In genomic region chr17:12740317-12740716, GRCm38 (mm10) we compare ENCODE assay signal across 8 mouse cellular contexts. TPM values are rescaled to one million over a fixed set of nuclear protein-coding genes. Genes with fewer than 3 reads are reported as not detected.
DNase-seq lines count a peak whose midpoint lies in the region; ATAC-seq and TF ChIP-seq lines count a peak whose summit lies in the region.
"Had no signal": no experiment of that assay in that cellular context is flagged by ENCODE, and none has a peak within 500 bp of the region (broad histone marks: within the 10 kb centered on the region; RNA-seq: fewer than 3 reads in every experiment).

No protein-coding gene starts in this region.

- H3K79me2 ChIP-seq in liver, adult 2 months (ENCODE audit: control insufficient read depth, insufficient read depth, low read length) = 0 out of 2 replicates have a peak, but pooled peaks cover 4% of the 10 kb centered on the region

- H3K4me1 ChIP-seq in lung, embryonic 15.5 days = peaks cover 46% of the 10 kb centered on the region
- peaks cover 72% of the 10 kb centered on the region for H3K4me1 ChIP-seq in heart, embryonic 12.5 days (replicated peaks)
- H3K4me1 ChIP-seq in liver, adult 2 months (ENCODE audit: control insufficient read depth, insufficient read depth, low read length) = no peaks in the 10 kb centered on the region
- peaks cover 29% of the 10 kb centered on the region for H3K4me1 ChIP-seq in forebrain, embryonic 10.5 days

- no peaks in the 10 kb centered on the region for H3K27me3 ChIP-seq in lung, embryonic 15.5 days
- no peaks in the 10 kb centered on the region for H3K27me3 ChIP-seq in heart, embryonic 12.5 days (replicated peaks)
- H3K27me3 ChIP-seq in liver, adult 2 months (ENCODE audit: control insufficient read depth, insufficient read depth, low read length) = no peaks in the 10 kb centered on the region
- H3K27me3 ChIP-seq in forebrain, embryonic 10.5 days (ENCODE audit: poor library complexity, severe bottlenecking) = no peaks in the 10 kb centered on the region

- no peak overlapping the region for H3K4me2 ChIP-seq in lung, embryonic 15.5 days
- peak overlapping the region; percentile 54 for H3K4me2 ChIP-seq in heart, embryonic 12.5 days

- 31% methylated on average over 2 of the region's 2 CpGs for WGBS in lung, embryonic 15.5 days
- WGBS in heart, embryonic 12.5 days = 1% methylated on average over 2 of the region's 2 CpGs
- WGBS in liver, adult 2 months = 28% methylated on average over 2 of the region's 2 CpGs
- WGBS in forebrain, embryonic 10.5 days = 39% methylated on average over 2 of the region's 2 CpGs

- peaks cover 19% of the 10 kb centered on the region; the same call in 1 of the 2 replicates for H3K9me3 ChIP-seq in lung, embryonic 15.5 days
- peaks cover 24% of the 10 kb centered on the region for H3K9me3 ChIP-seq in heart, embryonic 12.5 days (replicated peaks)
- peaks cover 39% of the 10 kb centered on the region for H3K9me3 ChIP-seq in forebrain, embryonic 10.5 days

- H3K27ac ChIP-seq in lung, embryonic 15.5 days = peak overlapping the region; percentile 80
- H3K27ac ChIP-seq in heart, embryonic 12.5 days (ENCODE audit: poor library complexity, severe bottlenecking) = peak overlapping the region; percentile 98
- no peak overlapping the region for H3K27ac ChIP-seq in liver, adult 2 months (replicated peaks; ENCODE audit: insufficient read depth, low read depth, low read length)
- no peak overlapping the region for H3K27ac ChIP-seq in forebrain, embryonic 10.5 days

- no peak for DNase-seq in lung, postnatal 14 days
- DNase-seq in liver, adult 2 months (ENCODE audit: extremely low read depth, low read depth, low spot score) = peak; percentile 78
- DNase-seq in frontal cortex, postnatal 10 days (ENCODE audit: low spot score in 2 of 2) = no peak
- DNase-seq in forebrain, embryonic 10.5 days (ENCODE audit: extremely low spot score, low spot score) = no peak
- no peak for DNase-seq in left cerebral cortex, postnatal 14 days (ENCODE audit: low spot score in 2 of 2)
- DNase-seq: kidney, adult 18-20 months had no signal

- peaks cover 84% of the 10 kb centered on the region for H3K36me3 ChIP-seq in lung, embryonic 15.5 days
- peaks cover 93% of the 10 kb centered on the region for H3K36me3 ChIP-seq in heart, embryonic 12.5 days
- H3K36me3 ChIP-seq in liver, adult 2 months (ENCODE audit: control insufficient read depth, insufficient read depth, low read length) = no peaks in the 10 kb centered on the region
- peaks cover 90% of the 10 kb centered on the region for H3K36me3 ChIP-seq in forebrain, embryonic 10.5 days (replicated peaks)

- no peak for TF ChIP-seq POLR2A in liver, adult 2 months (IDR thresholded peaks at IDR 0.05; ENCODE audit: extremely low read depth, insufficient read depth, low read length)

- no peak for TF ChIP-seq CTCF in liver, adult 2 months (IDR thresholded peaks at IDR 0.05; ENCODE audit: low read depth, low read length)

- intact Hi-C loops in left cerebral cortex, postnatal 14 days (cut with DNase I) = no loop called here

- H3K9ac ChIP-seq in lung, embryonic 15.5 days = no peak overlapping the region
- 0 out of 2 replicates have a peak overlapping the region, but pooled peaks have one; percentile 33 for H3K9ac ChIP-seq in heart, embryonic 12.5 days
- no peak overlapping the region for H3K9ac ChIP-seq in liver, adult 2 months (ENCODE audit: low read depth, low read length)

- ATAC-seq in lung, embryonic 15.5 days (ENCODE audit: borderline replicate concordance, extremely low read depth, low FRiP score, low TSS enrichment) = no peak
- peak; percentile 62 for ATAC-seq in heart, embryonic 12.5 days (ENCODE audit: insufficient number of reproducible peaks, low FRiP score)

- no peak overlapping the region for H3K4me3 ChIP-seq in lung, embryonic 15.5 days
- H3K4me3 ChIP-seq in heart, embryonic 12.5 days = no peak overlapping the region
- H3K4me3 ChIP-seq in liver, adult 2 months (ENCODE audit: insufficient read depth, low read depth, low read length) = no peak overlapping the region
- no peak overlapping the region for H3K4me3 ChIP-seq in forebrain, embryonic 10.5 days

RNA-seq across cellular contexts. Expression of gene Igf2r, which starts 29.1 kb away (rescaled TPM):
- 58.4 and 62.5 TPM in 2 replicates for polyA plus RNA-seq in lung, embryonic 15.5 days (2015; fragmentation: Nextera tagmentation; extraction: Ambion mirVana)
- 293 and 312 TPM in 2 replicates for polyA plus RNA-seq in heart, embryonic 12.5 days (2016; fragmentation: Nextera tagmentation; extraction: Ambion mirVana)
- 22.3 and 26.6 TPM in 2 replicates for total RNA-seq in liver, adult 2 months (2014; rRNA removed)
- polyA plus RNA-seq in liver, adult 2 months (2012; rRNA removed) = 8.0 and 8.7 TPM in 2 replicates
- polyA plus RNA-seq in forebrain, embryonic 10.5 days (2016; fragmentation: Nextera tagmentation; extraction: Ambion mirVana) = 20.0 and 20.5 TPM in 2 replicates
- total RNA-seq in left cerebral cortex, postnatal 14 days (2021) = 10 to 100 TPM; 25.8 to 25.9 TPM

Comparison
In these comparisons a context has a peak if more than half of its experiments do, and no peak if none do; other contexts are left out.
1. H3K27ac ChIP-seq: peak in lung, embryonic 15.5 days (single experiment) and heart, embryonic 12.5 days (single experiment); none in liver, adult 2 months (single experiment) and forebrain, embryonic 10.5 days (single experiment).